Mouse (Mus musculus): ENCODE measurements around the gene Rapgef5. TPM values are rescaled to one million over a fixed set of nuclear protein-coding genes. Genes with fewer than 3 reads are reported as not detected.
A peak's percentile ranks its signal among the peaks of the same experiment; 100 is the strongest.

The Rapgef5 gene
- total RNA-seq, 4 experiments from 2014 or later: 193 to 200 (median 198) TPM

- no peak for DNase-seq (ENCODE audit: low spot score in 2 of 2)
Observed at GRCm38 (mm10) chr12:117528509-117529145, 12.3 kb downstream of the Rapgef5 start.

- DNase-seq (ENCODE audit: low spot score in 2 of 2): no peak
Observed at GRCm38 (mm10) chr12:117531106-117531505, 14.8 kb downstream of the Rapgef5 start.

DNA sequence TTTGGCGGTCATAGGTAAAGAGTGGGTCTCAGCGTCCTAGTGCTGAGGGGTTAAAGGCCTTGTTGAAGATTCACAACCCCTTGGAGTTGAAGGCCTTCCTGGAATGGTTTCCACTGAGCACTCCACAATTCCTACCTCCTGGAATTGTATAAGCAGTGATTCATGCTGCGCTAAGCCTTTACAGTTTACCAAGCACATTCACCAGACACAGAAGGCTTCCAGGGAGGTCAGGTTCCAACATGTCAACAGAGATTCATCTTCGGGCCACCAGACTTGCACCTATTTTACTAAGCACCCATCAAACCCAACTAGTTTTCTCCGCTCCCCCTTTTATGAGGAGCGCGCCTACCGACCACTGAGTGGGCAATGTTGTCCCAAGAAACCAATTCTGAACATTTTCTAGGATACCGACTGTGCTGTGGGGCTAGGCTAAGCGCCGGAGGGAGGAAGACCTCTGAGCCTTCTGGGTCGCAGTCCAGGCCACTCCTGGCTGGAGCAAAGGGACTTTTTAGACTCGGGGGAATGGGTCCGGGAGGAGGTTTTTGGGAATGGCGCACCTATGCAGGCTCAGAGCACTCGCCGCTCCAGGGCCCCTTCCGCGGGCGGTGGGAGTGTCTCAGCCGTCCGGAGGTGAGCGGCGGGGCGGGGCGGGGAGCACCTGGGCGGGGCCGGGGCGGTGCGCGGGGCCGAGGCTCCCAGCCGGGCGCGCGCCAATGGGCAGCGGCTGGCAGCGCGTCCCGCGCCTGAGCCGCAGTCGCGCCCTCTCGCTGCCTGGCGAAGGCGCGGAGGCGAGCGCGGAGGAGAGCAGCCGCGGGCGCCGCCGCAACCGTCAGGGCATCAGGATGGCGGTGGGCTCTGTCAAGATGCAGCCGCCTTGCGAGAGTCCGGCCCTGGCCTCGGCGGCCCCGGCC lies 17.2 kb downstream of the Rapgef5 start:
- DNase-seq (ENCODE audit: low spot score in 2 of 2): peak in 1 of 2 experiments; percentile 23

DNA sequence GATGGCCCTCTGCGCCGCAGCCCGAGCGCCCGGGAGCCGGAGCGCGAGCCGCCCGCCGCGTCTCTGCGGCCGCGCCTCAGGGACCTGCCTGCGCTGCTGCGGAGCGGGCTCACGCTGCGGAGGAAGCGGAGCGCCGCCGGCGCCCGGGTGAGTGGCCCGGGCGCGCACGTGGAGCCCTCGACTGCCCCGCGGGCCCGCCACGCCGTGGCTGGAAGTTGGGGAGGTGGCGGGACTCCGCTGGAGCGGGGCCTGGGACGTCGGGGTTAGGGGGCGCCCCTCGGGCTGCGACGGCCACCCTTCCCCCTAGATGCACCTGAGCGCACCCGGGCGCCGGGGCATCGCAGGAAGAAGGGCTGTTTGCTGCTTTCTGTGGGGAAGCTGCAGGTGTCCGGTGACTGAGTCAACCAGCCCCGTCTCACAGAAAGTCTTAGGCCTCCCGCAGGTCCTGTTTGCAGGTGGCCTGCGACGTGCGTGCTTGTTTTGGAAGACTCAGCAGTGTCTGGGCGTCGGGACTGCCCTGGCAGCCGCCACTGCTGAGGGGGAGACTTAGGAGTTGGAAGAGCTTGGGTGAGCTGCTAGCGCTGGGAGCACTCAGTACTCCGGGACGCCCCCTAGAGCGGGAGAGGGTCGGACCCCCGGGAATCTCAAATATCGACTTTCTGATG lies 17.9 kb downstream of the Rapgef5 start:
- peak; percentile 32 to 44 for DNase-seq (ENCODE audit: low spot score in 2 of 2)

- DNase-seq (ENCODE audit: low spot score in 2 of 2): no peak
Observed at GRCm38 (mm10) chr12:117540352-117540751, 24.1 kb downstream of the Rapgef5 start.

GRCm38 (mm10) chr12:117545277-117545676 lies 29.0 kb downstream of the Rapgef5 start:
- no peak for DNase-seq (ENCODE audit: low spot score in 2 of 2)

GRCm38 (mm10) chr12:117553353-117553752 lies 37.1 kb downstream of the Rapgef5 start:
- no peak for DNase-seq (ENCODE audit: low spot score in 2 of 2)

DNA sequence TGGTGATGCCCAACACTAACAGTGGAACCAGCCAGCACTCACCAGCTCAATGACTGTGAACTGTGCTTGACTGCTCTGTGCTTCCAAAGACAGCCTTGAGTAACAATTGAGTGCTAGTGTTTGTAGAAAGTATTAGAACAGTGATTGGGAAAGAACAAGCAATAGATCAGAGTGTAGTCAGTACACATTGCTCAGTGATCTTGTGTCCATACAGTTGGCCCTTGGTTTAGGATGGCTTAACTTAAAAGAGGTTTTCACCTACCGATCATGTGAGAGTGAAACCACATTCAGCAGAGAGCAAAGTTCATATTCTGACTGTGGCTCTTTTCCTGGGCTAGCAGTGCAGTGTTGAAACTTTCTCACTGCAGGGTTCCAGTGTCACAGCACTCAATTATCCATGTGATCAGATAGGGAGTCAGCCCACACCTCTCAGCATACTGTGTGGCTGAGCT lies 38.4 kb downstream of the Rapgef5 start:
- DNase-seq (ENCODE audit: low spot score in 2 of 2): no peak

DNA sequence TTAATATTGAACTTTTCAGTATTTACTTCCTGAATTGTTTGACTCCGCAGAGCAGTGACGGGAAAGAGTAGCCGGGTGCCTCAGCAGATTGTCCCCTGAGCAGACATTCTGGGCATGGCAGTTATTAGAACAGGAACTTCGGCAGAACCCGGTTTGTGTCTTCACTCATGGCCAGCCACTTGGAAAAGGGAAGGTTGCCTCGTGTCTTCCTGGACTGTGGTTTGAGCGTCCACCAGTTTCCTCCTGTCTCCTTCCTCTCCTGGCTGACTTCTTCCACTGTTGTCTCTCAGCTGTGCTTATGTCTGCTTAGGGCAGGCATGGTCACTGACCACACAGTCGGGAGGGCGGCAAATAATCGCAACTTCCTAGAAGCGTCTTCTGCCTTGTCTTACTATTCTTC lies 44.2 kb downstream of the Rapgef5 start:
- DNase-seq (ENCODE audit: low spot score in 2 of 2): no peak

GRCm38 (mm10) chr12:117561411-117562059 lies 45.3 kb downstream of the Rapgef5 start:
- DNase-seq (ENCODE audit: low spot score in 2 of 2): no peak

- no peak for DNase-seq (ENCODE audit: low spot score in 2 of 2)
Observed at GRCm38 (mm10) chr12:117562085-117562484, 45.8 kb downstream of the Rapgef5 start.

- DNase-seq (ENCODE audit: low spot score in 2 of 2): no peak
Observed at GRCm38 (mm10) chr12:117563859-117564258, 47.6 kb downstream of the Rapgef5 start.

- no peak for DNase-seq (ENCODE audit: low spot score in 2 of 2)
Observed at GRCm38 (mm10) chr12:117566298-117566697, 50.0 kb downstream of the Rapgef5 start.

GRCm38 (mm10) chr12:117569671-117570070 lies 53.4 kb downstream of the Rapgef5 start:
- no peak for DNase-seq (ENCODE audit: low spot score in 2 of 2)

- peak; percentile 11 to 36 for DNase-seq (ENCODE audit: low spot score in 2 of 2)
Observed at GRCm38 (mm10) chr12:117584256-117584655, 68.0 kb downstream of the Rapgef5 start.

- DNase-seq (ENCODE audit: low spot score in 2 of 2): no peak
Observed at GRCm38 (mm10) chr12:117585390-117585789, 69.1 kb downstream of the Rapgef5 start.

GRCm38 (mm10) chr12:117586124-117586523 lies 69.8 kb downstream of the Rapgef5 start:
- peak; percentile 57 to 75 for DNase-seq (ENCODE audit: low spot score in 2 of 2)

GRCm38 (mm10) chr12:117589186-117589585 lies 72.9 kb downstream of the Rapgef5 start:
- DNase-seq (ENCODE audit: low spot score in 2 of 2): no peak

DNA sequence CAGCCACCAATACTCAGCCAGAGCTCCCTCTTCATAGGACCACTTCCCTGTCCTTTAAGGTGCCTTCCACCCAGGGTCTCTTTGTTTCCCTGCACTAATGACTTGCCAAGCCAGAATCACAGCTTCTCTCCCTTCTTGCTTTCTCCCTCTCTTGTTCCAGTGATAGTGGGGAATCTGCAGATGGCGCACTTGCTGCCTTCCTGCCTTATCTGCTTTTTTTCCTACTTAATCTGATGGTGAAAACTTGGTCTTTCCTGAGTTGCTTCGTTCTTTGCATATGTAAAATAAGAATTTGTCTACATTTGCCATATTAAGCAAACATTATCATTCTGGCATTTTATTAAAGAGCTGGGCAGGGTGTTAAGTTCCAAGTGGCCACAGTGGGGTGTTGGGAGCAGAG lies 75.7 kb downstream of the Rapgef5 start:
- DNase-seq (ENCODE audit: low spot score in 2 of 2): no peak

GRCm38 (mm10) chr12:117592583-117592982 lies 76.3 kb downstream of the Rapgef5 start:
- no peak for DNase-seq (ENCODE audit: low spot score in 2 of 2)

- no peak for DNase-seq (ENCODE audit: low spot score in 2 of 2)
Observed at GRCm38 (mm10) chr12:117595179-117595578, 78.9 kb downstream of the Rapgef5 start.
